Mouse (Mus musculus): ENCODE data around the gene Naa80.

DNA sequence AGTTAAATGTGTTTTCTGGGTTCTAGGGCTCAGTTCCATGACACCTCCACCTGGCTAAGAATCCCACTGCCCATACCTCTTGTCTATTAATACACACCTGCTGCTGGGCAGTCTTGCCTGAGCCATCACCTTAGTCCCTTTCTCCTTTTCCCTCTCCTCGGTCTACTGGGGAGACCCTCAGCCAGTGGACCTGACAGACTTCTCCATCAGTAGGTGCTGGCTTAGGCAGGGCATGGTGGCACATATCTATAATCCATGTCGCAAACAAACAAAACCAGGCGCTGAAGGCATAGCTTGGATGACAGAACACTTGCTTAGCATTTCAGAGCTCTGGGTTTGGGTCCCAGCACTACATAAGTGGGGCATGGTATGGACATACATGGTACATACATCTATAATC is 40.0 kb upstream of the Naa80 start:
- TF ChIP-seq CTCF (IDR thresholded peaks at IDR 0.05; ENCODE audit: low read depth): no peak
- TF ChIP-seq EP300 (IDR thresholded peaks at IDR 0.05; ENCODE audit: low read depth): no peak

Measured in heart, postnatal 0 days (tissue).